Mouse (Mus musculus): Measurements from ENCODE around the gene Gm20696. TPM values are rescaled to one million over a fixed set of nuclear protein-coding genes. Genes with fewer than 3 reads are reported as not detected.

The Gm20696 gene
- total and polyA plus RNA-seq, 3 experiments: 1.5 to 7.1 TPM; not detected in 1

GRCm38 (mm10) chr6:99305236-99305635 lies 361.4 kb downstream of the Gm20696 start:
- Histone ChIP-seq H3K27me3 (ENCODE audit: insufficient read depth, low read length) (no peaks in the 10 kb centered on the region), H3K4me1 (ENCODE audit: insufficient read depth, low read depth, low read length) (no peaks in the 10 kb centered on the region), H3K9me3 (replicated peaks) (no peaks in the 10 kb centered on the region), H3K4me3 (ENCODE audit: low read depth, low read length) (no peak overlapping the region), H3K36me3 (replicated peaks) (peaks cover 34% of the 10 kb centered on the region)
- no peak for DNase-seq (ENCODE audit: low spot score)
- ATAC-seq (ENCODE audit: extremely low read depth, insufficient number of reproducible peaks, low FRiP score, poor library complexity, severe bottlenecking): no peak
- TF ChIP-seq POLR2AphosphoS5 (IDR thresholded peaks at IDR 0.05; ENCODE audit: insufficient replicate concordance, low read depth, low read length) (no peak), GATA2 (IDR thresholded peaks at IDR 0.05; ENCODE audit: borderline replicate concordance, low read depth, low read length) (no peak), CTCF (IDR thresholded peaks at IDR 0.05; ENCODE audit: low read depth, low read length) (no peak), GATA1 (IDR thresholded peaks at IDR 0.05; ENCODE audit: borderline replicate concordance, low read length) (no peak), TAL1 (conservative IDR thresholded peaks at IDR 0.05; ENCODE audit: low read depth, low read length) (no peak)

- TF ChIP-seq GATA2 (IDR thresholded peaks at IDR 0.05; ENCODE audit: borderline replicate concordance, low read depth, low read length) (no peak), CTCF (IDR thresholded peaks at IDR 0.05; ENCODE audit: low read depth, low read length) (no peak), TAL1 (conservative IDR thresholded peaks at IDR 0.05; ENCODE audit: low read depth, low read length) (no peak), POLR2AphosphoS5 (IDR thresholded peaks at IDR 0.05; ENCODE audit: insufficient replicate concordance, low read depth, low read length) (no peak), GATA1 (IDR thresholded peaks at IDR 0.05; ENCODE audit: borderline replicate concordance, low read length) (no peak)
- peaks cover 31% of the 10 kb centered on the region for H3K36me3 ChIP-seq (replicated peaks)
- DNase-seq (ENCODE audit: low spot score): no peak
- no peak overlapping the region for H3K4me3 ChIP-seq (ENCODE audit: low read depth, low read length)
- H3K27me3 ChIP-seq (ENCODE audit: insufficient read depth, low read length): no peaks in the 10 kb centered on the region
- ATAC-seq (ENCODE audit: extremely low read depth, insufficient number of reproducible peaks, low FRiP score, poor library complexity, severe bottlenecking): no peak
- no peaks in the 10 kb centered on the region for H3K9me3 ChIP-seq (replicated peaks)
- H3K4me1 ChIP-seq (ENCODE audit: insufficient read depth, low read depth, low read length): no peaks in the 10 kb centered on the region
Observed at GRCm38 (mm10) chr6:99302662-99303435, 363.7 kb downstream of the Gm20696 start.

GRCm38 (mm10) chr6:99301923-99302322 lies 364.7 kb downstream of the Gm20696 start:
- ATAC-seq (ENCODE audit: extremely low read depth, insufficient number of reproducible peaks, low FRiP score, poor library complexity, severe bottlenecking) (no peak), DNase-seq (ENCODE audit: low spot score) (no peak)
- TF ChIP-seq POLR2AphosphoS5 (IDR thresholded peaks at IDR 0.05; ENCODE audit: insufficient replicate concordance, low read depth, low read length) (no peak), GATA1 (IDR thresholded peaks at IDR 0.05; ENCODE audit: borderline replicate concordance, low read length) (no peak), GATA2 (IDR thresholded peaks at IDR 0.05; ENCODE audit: borderline replicate concordance, low read depth, low read length) (no peak), TAL1 (conservative IDR thresholded peaks at IDR 0.05; ENCODE audit: low read depth, low read length) (no peak), CTCF (IDR thresholded peaks at IDR 0.05; ENCODE audit: low read depth, low read length) (no peak)
- H3K4me3 ChIP-seq (ENCODE audit: low read depth, low read length): no peak overlapping the region
- no peaks in the 10 kb centered on the region for H3K4me1 ChIP-seq (ENCODE audit: insufficient read depth, low read depth, low read length)
- H3K36me3 ChIP-seq (replicated peaks): peaks cover 24% of the 10 kb centered on the region
- no peaks in the 10 kb centered on the region for H3K9me3 ChIP-seq (replicated peaks)
- H3K27me3 ChIP-seq (ENCODE audit: insufficient read depth, low read length): no peaks in the 10 kb centered on the region

DNA sequence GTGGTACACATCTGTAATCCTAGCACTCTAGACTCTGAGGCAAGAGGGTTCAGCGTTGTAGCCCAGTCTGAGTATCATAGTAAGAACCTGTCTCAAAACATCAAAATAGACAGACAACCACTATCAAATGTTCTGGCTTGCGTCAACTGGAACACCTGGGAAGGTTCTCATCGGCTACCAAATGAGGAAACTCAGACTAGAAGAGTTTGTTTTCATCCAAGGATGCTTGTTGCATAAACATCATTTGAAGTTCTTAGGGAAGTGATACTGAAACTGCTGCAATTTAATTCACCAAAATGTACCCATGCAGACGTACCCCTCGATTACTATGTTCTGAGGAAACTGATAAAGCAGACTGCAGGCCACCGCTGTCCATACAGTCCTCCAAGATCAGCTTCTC lies 366.4 kb downstream of the Gm20696 start:
- DNase-seq (ENCODE audit: low spot score): no peak
- TF ChIP-seq GATA2 (IDR thresholded peaks at IDR 0.05; ENCODE audit: borderline replicate concordance, low read depth, low read length) (no peak), GATA1 (IDR thresholded peaks at IDR 0.05; ENCODE audit: borderline replicate concordance, low read length) (no peak), CTCF (IDR thresholded peaks at IDR 0.05; ENCODE audit: low read depth, low read length) (no peak), TAL1 (conservative IDR thresholded peaks at IDR 0.05; ENCODE audit: low read depth, low read length) (no peak), POLR2AphosphoS5 (IDR thresholded peaks at IDR 0.05; ENCODE audit: insufficient replicate concordance, low read depth, low read length) (no peak)
- Histone ChIP-seq H3K27me3 (ENCODE audit: insufficient read depth, low read length) (no peaks in the 10 kb centered on the region), H3K9me3 (replicated peaks) (no peaks in the 10 kb centered on the region), H3K36me3 (replicated peaks) (peaks cover 14% of the 10 kb centered on the region), H3K4me3 (ENCODE audit: low read depth, low read length) (no peak overlapping the region), H3K4me1 (ENCODE audit: insufficient read depth, low read depth, low read length) (no peaks in the 10 kb centered on the region)
- ATAC-seq (ENCODE audit: extremely low read depth, insufficient number of reproducible peaks, low FRiP score, poor library complexity, severe bottlenecking): no peak

DNA sequence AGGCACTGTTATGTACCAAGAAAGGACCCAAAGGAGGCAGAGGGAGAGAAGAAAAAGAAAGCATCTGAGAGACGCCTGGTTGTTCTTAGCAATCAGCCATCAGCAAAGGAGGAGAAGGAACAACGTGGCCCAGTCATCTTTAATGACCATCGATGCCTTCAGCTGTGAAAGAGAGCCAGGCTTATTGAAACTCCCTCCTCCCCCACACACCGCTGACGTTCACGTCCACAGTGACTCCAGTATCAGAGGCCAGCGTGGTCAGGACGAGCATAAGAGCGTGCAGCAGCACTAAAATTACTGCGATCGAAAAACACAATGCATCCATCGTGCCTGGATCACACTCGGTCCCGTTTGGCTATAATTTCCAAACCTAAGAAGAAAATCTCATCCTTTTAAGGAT lies 367.4 kb downstream of the Gm20696 start:
- ATAC-seq (ENCODE audit: extremely low read depth, insufficient number of reproducible peaks, low FRiP score, poor library complexity, severe bottlenecking) (no peak), DNase-seq (ENCODE audit: low spot score) (no peak)
- no peak overlapping the region for H3K4me3 ChIP-seq (ENCODE audit: low read depth, low read length)
- TF ChIP-seq CTCF (IDR thresholded peaks at IDR 0.05; ENCODE audit: low read depth, low read length): no peak
- TF ChIP-seq GATA2 (IDR thresholded peaks at IDR 0.05; ENCODE audit: borderline replicate concordance, low read depth, low read length): no peak
- TF ChIP-seq TAL1 (conservative IDR thresholded peaks at IDR 0.05; ENCODE audit: low read depth, low read length): no peak
- no peak for TF ChIP-seq GATA1 (IDR thresholded peaks at IDR 0.05; ENCODE audit: borderline replicate concordance, low read length)
- no peak for TF ChIP-seq POLR2AphosphoS5 (IDR thresholded peaks at IDR 0.05; ENCODE audit: insufficient replicate concordance, low read depth, low read length)
- no peaks in the 10 kb centered on the region for H3K4me1 ChIP-seq (ENCODE audit: insufficient read depth, low read depth, low read length)
- H3K9me3 ChIP-seq (replicated peaks): no peaks in the 10 kb centered on the region
- peaks cover 16% of the 10 kb centered on the region for H3K36me3 ChIP-seq (replicated peaks)
- no peaks in the 10 kb centered on the region for H3K27me3 ChIP-seq (ENCODE audit: insufficient read depth, low read length)

DNA sequence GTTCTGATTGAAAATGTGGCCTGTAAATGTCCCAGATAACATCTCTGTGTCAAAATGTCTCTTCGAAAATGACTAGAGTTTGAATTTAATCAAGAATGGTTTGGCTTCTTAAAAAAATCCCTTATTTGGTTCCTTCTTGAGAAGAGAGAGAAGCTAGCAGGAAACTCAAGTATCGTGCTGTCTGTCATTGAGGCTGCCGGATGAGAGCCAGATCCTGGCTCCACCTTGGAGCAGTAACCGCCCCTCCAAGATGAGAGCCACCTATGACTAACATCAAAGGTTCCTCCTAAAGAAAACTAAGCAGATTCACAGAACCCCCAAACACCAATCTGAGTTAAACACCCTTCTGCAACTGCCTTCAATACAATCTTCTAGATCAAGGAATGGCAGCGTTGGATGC lies 369.1 kb downstream of the Gm20696 start:
- no peak overlapping the region for H3K4me3 ChIP-seq (ENCODE audit: low read depth, low read length)
- ATAC-seq (ENCODE audit: extremely low read depth, insufficient number of reproducible peaks, low FRiP score, poor library complexity, severe bottlenecking): no peak
- no peaks in the 10 kb centered on the region for H3K9me3 ChIP-seq (replicated peaks)
- no peak for DNase-seq (ENCODE audit: low spot score)
- TF ChIP-seq GATA1 (IDR thresholded peaks at IDR 0.05; ENCODE audit: borderline replicate concordance, low read length): no peak
- peaks cover 14% of the 10 kb centered on the region for H3K36me3 ChIP-seq (replicated peaks)
- H3K27me3 ChIP-seq (ENCODE audit: insufficient read depth, low read length): no peaks in the 10 kb centered on the region
- no peaks in the 10 kb centered on the region for H3K4me1 ChIP-seq (ENCODE audit: insufficient read depth, low read depth, low read length)

Measured in G1E (cell line).